Mouse (Mus musculus): ENCODE measurements at regions not wholly inside any gene's neighbourhood (a gene's known extent, or its start where the extent isn't known, plus 50 kb on each side); places are given as distances from the start of the nearest gene placed in this dataset.

DNA sequence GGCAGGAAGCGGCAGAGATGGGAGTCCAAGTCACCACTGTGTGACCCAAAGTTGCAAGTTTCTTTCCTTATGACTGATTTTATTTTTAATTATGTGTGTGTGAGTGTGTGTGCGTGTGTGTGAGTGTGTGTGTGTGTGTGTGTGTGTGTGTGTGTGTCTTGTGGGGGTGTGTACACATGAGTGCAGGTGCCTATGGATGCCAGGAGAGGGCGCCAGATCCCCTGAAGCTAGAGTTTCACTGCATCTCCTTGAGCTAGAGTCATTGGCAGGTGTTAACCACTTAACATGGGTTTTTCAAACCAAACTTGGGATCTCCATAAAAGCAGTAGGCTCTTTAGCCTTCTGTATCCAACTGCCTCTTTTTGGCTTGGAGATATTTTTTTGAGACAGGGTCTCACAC is 156.2 kb upstream of the Sdk2 start:
- no peak for DNase-seq (ENCODE audit: low read depth in 2 of 2, low spot score in 2 of 2)

DNA sequence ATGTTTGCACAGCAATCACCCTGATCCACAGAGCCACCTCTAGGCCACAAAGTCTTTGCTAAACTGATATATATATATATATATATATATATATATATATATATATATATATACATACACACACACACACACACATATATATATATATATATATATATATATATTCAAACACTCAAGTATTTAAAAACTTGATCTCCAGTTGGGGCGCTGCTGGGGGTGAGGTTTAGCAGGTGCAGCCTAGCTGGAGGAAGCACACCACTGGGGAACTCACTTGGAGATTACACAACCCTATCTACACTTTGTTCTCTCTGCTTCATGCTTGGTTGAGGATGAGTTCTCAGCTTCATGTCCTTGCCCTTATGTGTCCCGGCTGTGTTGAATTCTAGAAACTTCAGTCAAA is 153.6 kb upstream of the Sdk2 start:
- DNase-seq (ENCODE audit: low read depth in 2 of 2, low spot score in 2 of 2), result no peak

- DNase-seq (ENCODE audit: low read depth in 2 of 2, low spot score in 2 of 2), result no peak
Observed at GRCm38 (mm10) chr11:114218732-114219506, 152.1 kb upstream of the Sdk2 start.

DNA sequence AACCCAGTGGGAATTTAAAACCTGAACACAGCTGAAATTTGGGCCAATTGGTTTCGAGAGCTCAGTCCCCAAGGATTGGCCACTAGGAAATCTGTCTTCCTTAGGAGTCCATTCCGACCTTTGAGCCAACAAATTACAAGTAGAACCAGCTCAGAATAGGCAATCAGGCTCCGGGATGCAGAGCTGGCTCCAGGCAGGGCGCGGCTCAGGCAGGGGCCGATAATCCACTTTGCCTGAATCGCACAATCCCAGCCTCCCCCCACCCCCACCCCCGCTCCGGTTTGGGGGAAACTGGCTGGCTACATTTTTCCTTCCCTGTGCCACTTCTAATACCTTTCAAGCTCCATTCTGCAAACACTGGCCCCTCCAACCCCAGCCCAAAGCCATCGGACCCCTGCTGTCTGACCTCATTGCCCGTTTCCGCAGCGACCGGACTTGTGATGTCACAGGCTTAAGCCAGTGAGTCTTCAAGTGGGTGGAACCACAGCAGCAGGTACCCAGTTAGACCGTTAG is 150.5 kb upstream of the Sdk2 start:
- DNase-seq (ENCODE audit: low read depth in 2 of 2, low spot score in 2 of 2), result no peak

DNA sequence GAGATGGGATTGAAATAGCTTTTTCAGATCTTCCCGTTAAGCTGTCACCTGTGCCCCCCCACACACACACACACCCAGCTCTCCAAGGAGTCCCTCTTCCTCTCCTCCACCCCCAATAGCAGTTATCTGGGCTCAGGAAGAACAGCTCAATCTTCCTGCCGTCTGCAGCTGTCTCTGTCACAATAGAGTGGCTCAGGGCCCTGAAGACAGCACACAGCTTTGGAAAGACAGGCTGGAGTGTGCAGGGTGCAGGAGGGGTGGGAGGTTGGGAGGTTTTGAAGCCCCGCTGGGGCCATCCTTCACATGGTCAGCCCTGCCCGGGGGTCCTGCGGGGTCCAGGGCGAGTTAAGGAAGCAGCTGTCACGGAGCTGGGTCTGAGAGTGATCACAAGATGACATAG is 149.6 kb upstream of the Sdk2 start:
- no peak for DNase-seq (ENCODE audit: low read depth in 2 of 2, low spot score in 2 of 2)

DNA sequence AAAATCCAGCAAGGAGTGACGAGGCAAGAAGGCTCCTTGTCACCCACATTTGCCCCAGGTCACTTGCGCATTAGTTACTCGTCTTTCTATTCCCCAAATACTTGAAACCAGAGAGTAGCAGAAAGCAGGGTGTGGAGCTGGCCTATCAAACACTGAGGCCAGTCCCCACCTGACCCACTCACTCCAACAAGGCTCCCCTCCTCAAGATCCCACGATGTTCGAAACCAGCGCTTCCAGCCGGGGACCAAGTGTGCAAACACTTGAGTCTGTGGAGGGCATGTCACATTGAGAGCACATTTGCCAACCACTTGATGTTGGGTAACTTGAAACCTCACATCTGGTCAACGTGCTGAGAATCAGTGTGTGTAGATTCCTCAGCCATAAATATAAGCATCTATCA is 148.4 kb upstream of the Sdk2 start:
- no peak for DNase-seq (ENCODE audit: low read depth in 2 of 2, low spot score in 2 of 2)

GRCm38 (mm10) chr11:114212136-114212535 is 145.3 kb upstream of the Sdk2 start:
- DNase-seq (ENCODE audit: low read depth in 2 of 2, low spot score in 2 of 2), result no peak

DNA sequence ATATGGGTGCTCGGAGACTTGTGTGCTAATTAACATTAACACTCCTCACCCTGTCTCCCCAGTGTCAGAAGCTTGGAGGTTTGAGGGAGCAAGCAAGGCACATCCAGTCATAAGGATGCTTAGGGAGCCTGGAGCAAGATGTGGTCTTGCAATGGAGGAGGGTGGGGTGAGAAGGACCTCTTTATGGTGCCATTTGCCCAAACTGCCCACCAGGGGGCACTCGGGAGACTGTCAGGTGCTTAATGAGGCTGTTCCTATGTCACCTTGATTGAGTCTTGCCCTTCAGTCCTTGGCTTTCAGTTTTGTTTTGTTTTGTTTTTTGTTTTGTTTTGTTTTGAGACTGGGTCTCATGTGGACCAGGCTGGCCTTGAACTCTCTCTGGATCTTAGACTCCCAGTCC is 138.3 kb upstream of the Sdk2 start:
- peak; percentile 30 to 37 for DNase-seq (ENCODE audit: low read depth in 2 of 2, low spot score in 2 of 2)

GRCm38 (mm10) chr11:114203416-114203815 is 136.6 kb upstream of the Sdk2 start:
- no peak for DNase-seq (ENCODE audit: low read depth in 2 of 2, low spot score in 2 of 2)

DNA sequence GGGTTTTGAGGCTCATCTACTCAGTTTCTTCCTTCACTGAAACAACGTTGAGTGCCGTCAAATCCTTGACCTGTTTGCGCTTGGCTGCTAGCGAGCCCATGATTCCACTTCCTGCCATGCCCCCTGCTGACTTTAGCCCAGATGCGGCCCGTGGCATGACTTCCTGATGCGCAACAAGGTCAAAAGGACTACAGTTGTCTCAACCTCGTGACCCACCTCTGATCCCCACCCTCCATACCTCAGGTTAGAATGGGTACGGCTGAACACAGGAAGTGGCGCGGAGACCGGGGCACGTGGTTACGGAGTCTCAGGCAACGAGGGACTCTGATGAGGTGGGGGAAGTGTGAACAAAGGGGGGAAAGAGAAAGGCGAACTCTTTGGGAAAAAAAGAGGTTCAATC is 135.6 kb upstream of the Sdk2 start:
- DNase-seq (ENCODE audit: low read depth in 2 of 2, low spot score in 2 of 2), result no peak

- DNase-seq (ENCODE audit: low read depth in 2 of 2, low spot score in 2 of 2), result no peak
Observed at GRCm38 (mm10) chr11:114199081-114199586, 132.3 kb upstream of the Sdk2 start.

DNA sequence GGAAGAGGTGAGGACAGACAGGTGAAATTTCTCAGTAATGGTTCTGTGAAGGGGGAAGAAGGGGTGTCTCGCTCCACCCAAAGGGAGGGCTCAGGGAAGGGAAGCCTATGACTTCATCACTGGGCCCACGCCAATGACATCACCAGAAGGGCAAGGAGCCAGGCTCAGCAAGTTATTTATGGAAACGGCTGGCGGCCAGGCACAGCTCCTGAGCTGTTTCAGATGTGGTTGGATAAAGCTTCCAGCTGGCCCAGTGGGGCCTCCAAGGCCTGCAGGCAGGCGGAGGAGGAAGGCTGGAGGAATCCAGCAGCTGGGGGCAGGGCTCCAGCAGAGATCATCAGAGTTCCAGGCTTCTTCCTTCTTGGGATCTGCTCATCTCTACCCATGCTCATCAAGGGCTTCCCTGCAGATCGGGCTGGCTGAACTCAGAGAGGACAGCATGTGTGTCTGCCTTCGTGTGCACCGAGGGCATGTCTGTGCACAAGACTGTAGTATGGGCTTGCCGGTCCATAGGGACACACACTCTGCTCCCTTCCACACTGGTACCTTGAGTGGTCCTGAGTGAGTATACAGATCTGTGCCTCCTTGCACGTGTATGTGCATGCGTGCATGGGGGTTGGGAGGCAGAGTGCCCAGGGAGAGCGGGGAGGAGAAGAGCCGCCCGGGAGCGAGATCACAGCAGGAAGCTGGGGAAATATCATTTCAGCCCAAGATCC is 131.6 kb upstream of the Sdk2 start:
- no peak for DNase-seq (ENCODE audit: low read depth in 2 of 2, low spot score in 2 of 2)

DNA sequence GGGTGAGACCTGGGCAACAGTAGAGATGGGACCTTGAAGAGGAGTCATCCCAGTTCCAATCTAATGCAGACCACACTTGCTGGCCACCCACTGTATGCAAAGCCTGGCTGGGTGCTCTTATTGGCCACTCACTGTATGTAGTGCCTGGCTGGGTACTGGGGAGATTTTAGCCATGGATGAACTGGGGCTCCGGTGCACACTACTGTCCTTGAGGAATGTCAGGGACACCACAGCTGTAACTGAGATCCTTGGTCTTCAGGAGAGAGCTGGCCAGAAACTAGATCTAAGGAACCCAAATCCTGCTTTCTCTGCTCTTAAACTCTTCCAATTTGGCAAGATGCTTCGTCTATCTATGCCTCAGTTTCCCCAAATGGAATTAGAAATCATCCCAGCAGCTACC is 128.4 kb upstream of the Sdk2 start:
- no peak for DNase-seq (ENCODE audit: low read depth in 2 of 2, low spot score in 2 of 2)

- DNase-seq (ENCODE audit: low read depth in 2 of 2, low spot score in 2 of 2), result no peak
Observed at GRCm38 (mm10) chr11:114194055-114194706, 127.3 kb upstream of the Sdk2 start.

GRCm38 (mm10) chr11:114193018-114193417 is 126.2 kb upstream of the Sdk2 start:
- DNase-seq (ENCODE audit: low read depth in 2 of 2, low spot score in 2 of 2), result no peak

GRCm38 (mm10) chr11:114191661-114192060 is 124.8 kb upstream of the Sdk2 start:
- no peak for DNase-seq (ENCODE audit: low read depth in 2 of 2, low spot score in 2 of 2)

DNA sequence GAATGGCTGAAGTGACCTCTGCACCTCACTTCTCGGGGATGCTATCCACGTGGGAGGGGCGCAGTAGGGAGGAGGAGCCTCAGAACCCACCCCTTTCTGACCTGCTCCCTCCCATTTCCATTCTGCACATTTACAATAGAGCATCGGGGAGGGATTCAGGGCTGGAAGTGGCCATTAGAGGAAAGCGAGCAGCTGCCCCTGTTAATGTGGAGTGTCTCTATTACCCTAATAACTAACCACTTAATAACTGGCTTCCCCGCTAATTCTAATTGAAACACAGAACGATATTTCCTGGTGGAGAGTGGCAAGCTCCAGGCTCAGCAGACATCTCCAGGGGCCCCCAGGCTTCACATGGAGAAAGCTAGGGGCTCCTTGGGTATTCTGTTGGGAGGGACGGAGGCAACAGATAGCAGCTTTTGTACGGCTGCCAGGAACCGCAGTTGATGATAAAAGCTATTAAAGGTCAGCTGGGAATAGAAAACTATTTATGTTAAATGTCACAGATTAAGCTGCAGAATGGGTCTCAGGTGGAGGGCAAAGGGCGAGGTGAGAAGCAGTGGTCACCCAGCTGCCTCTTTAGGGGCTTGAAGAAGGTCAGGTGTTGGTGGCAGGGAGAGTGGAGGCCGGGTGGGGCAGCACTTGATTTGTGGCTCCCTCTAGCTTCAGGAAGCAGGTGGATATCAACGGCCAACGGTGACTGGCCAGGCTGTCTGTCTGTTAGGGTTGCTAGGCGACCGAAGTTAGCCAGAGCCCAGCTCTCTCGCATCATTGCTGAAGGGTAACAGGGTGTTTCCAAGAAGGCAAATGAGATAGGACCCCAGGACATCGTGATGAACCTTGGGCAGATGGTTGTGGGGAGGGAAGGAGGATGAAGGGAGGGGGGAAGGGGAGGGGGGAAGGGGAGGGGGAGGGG is 118.4 kb upstream of the Sdk2 start:
- no peak for DNase-seq (ENCODE audit: low read depth in 2 of 2, low spot score in 2 of 2)

- no peak for DNase-seq (ENCODE audit: low read depth in 2 of 2, low spot score in 2 of 2)
Observed at GRCm38 (mm10) chr11:114184431-114184830, 117.6 kb upstream of the Sdk2 start.

- DNase-seq (ENCODE audit: low read depth in 2 of 2, low spot score in 2 of 2), result no peak
Observed at GRCm38 (mm10) chr11:114183231-114183630, 116.4 kb upstream of the Sdk2 start.

GRCm38 (mm10) chr11:114178746-114179472 is 112.1 kb upstream of the Sdk2 start:
- DNase-seq (ENCODE audit: low read depth in 2 of 2, low spot score in 2 of 2), result no peak

All from CD8-positive naive resting alpha-beta T cell, adult 2 months (primary cell).